Mouse (Mus musculus): ENCODE results near the gene Galnt14. TPM values are rescaled to one million over a fixed set of nuclear protein-coding genes. Genes with fewer than 3 reads are reported as not detected.

The Galnt14 gene
- polyA plus RNA-seq (2016; fragmentation: Nextera tagmentation; extraction: Ambion mirVana), result 2.5 and 2.6 TPM in 2 replicates

DNA sequence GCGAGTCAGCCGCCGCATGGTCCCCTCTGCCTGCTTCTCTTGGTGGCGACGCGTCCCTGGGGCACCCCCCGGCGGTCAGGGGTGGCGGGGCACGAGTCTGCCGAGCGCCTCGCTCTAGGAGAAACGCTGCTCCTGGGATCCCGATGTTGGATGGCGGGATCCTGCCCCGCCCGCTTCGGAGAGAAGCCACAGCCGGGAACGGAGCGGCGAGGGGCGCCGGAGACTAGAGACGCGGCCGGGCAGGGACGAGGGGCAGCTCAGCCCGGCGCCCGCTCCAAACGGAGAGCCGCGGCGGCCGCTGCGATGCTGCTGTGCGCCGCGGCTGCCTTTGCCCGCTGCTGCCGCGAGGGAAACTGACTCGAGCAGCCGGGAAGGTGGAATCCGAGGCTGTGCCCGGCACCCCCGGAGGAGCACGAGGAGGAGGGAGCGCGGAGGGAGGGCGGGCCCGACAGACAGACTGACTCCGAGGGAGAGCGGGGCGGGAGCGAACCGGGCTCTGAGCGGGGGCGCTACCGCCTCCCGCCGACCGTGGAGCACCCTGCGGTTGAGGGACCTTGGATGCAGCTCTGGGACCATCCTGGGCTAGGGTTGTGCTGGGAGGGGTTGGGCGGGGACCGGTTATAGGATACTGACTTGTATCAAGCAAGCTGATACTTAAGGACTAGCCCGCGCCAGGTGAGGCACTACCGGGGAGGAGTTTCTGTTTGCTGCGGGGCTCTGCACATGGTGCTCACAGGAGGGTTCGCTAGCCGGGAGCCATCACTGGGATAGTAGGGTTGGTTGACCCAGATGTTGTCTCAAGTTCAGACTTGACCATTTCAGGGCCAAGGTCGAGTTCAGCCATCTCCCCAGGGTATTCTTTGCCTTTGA lies at the start of gene Galnt14:
Gene Galnt14, minus strand, starts transcription at position 412 of the 870 bp plus-strand sequence.
- Histone ChIP-seq H3K27ac (peak within 1 kb of the TSS; percentile 83), H3K27me3 (ENCODE audit: poor library complexity, severe bottlenecking) (peaks cover 63% of the 10 kb centered on the region), H3K9me3 (peaks cover 7% of the 10 kb centered on the region; the same call in 1 of the 2 replicates), H3K4me1 (peaks cover 38% of the 10 kb centered on the region), H3K36me3 (replicated peaks) (no peaks in the 10 kb centered on the region), H3K4me3 (peak within 1 kb of the TSS; percentile 68)
- DNase-seq (ENCODE audit: extremely low spot score, low spot score), result peak; percentile 64
- under 1% methylated on average over 74 of the region's 75 CpGs for WGBS

DNA sequence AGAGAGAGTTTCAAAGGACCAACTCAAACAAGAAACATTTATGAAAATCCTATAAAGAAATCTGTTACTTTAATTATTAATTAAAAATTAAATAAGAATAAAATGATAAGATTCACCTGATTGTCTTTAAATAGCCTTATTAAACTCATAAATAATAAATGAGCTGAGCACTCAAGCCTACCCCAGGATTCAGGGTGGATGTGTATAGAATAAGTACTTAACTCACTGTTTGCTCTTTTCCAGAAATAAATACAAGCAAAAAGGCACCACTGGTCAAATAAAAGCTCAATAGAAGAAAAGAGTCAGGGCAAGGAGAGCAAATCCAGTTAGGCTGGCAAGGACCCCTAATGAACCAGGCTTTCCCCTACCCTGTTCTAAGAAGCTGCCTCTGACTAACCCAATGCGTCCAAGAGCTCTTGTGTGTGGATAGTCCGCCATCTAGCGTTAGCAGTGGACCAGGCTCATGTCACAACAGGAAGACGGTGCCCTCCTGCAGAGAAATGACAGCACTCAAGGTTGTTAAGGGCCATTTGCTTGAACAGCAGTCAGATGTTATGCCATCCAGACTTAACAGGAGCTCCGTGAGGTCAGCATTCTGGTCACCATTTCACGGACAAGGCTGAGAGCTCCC lies 33.5 kb upstream of the Galnt14 start:
- WGBS, result 11% methylated on average over 6 of the region's 6 CpGs
- H3K4me3 ChIP-seq, result no peak overlapping the region
- no peaks in the 10 kb centered on the region for H3K36me3 ChIP-seq (replicated peaks)
- H3K27me3 ChIP-seq (ENCODE audit: poor library complexity, severe bottlenecking), result no peaks in the 10 kb centered on the region
- DNase-seq (ENCODE audit: extremely low spot score, low spot score), result peak; percentile 60
- no peaks in the 10 kb centered on the region for H3K4me1 ChIP-seq
- no peaks in the 10 kb centered on the region for H3K9me3 ChIP-seq
- no peak overlapping the region for H3K27ac ChIP-seq

DNA sequence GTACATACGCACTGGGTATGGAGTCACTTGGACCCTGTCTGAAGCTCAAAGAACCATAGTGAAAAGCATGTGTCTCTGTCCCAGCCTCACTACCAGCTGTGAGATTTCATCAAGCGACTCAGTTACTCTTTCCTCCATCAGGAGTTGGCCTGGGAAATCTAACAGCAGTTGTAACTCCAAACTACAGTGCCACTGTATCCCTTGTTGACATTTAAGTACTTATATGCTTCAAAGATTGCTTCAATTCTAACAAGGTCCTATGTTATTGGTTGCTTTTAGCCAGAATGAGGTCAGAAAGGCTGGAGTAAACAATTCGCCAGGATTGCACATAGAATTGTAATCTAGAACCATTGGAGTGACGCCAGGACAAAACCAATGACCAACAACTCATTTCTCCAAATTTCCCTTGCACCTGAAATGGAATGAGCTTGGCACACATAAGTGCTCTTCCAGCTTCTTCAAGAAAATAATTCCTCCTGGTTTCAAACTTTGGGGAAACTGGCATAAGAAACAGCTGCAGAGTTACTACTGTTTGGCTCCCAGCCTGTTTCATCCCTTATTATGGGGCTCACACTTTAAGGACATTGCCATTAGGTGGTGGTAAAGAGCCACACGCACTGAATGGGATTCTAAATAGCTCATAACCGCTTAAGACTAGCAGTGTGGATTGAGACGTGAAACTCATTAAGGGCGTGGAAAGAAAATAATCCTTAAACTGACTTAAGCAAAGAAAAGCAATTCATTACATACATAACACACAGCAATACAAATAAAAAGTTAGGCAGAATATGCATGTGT lies 13.8 kb upstream of the Galnt14 start:
- 70% methylated on average over 8 of the region's 8 CpGs for WGBS
- Histone ChIP-seq H3K36me3 (replicated peaks) (no peaks in the 10 kb centered on the region), H3K9me3 (no peaks in the 10 kb centered on the region), H3K4me3 (no peak overlapping the region), H3K27ac (no peak overlapping the region), H3K4me1 (0 out of 2 replicates have a peak, but pooled peaks cover 5% of the 10 kb centered on the region), H3K27me3 (ENCODE audit: poor library complexity, severe bottlenecking) (no peaks in the 10 kb centered on the region)
- no peak for DNase-seq (ENCODE audit: extremely low spot score, low spot score)

DNA sequence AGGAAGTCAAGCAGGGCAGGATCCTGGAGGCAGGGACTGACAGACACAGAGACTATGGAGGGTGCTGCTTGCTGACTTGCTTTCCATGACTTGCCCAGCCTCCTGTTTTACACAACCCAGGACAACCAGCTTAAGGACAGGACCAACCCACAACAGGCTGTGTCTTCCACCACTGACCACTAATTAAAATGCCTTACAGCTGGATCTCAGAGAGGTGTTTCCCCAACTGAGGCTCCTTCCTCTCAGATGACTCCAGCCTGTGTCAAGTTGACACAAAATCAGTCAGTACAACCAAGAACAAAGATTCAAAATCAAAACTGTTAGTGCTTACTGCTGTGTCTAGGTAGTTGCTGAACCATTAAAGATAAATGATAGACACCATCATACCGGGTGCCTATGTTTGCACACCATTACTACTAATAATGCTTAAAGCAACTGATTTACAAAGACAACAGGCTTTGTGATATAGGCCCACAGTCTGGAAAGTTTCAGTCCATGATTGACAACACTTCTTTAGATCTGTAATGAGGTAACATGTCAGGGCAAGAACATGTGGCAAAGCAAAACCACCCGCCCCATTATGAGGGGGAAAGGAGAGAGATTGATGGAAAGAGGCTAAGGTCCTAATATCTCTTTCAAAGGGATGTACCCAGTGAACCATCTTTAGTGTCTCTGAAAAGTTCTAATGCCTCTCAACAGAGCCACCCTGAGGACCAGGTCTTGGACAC lies 8.9 kb upstream of the Galnt14 start:
- Histone ChIP-seq H3K4me3 (no peak overlapping the region), H3K27me3 (ENCODE audit: poor library complexity, severe bottlenecking) (no peaks in the 10 kb centered on the region), H3K36me3 (replicated peaks) (no peaks in the 10 kb centered on the region), H3K9me3 (no peaks in the 10 kb centered on the region), H3K27ac (no peak overlapping the region), H3K4me1 (peaks cover 18% of the 10 kb centered on the region)
- DNase-seq (ENCODE audit: extremely low spot score, low spot score), result no peak
- WGBS, result 98% methylated on average over 2 of the region's 2 CpGs

DNA sequence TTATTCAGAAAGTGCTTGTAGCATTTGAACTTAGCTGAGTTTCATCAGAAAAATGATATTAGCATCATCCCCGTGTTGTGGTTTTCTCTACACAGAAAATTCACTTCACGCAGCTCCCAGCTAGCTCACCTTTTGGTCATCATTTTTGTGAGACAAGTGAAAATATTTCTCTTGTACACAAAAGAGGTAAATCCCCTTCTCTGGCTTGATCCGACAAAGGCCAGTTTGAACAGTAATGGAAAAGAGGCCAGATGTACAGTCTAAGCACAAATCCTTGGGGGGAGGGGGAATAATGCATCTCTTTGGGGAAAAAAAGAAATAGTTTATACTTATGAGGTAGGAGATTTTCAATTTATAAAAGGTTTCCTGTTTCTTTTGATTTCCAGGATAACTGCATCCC lies 6.4 kb upstream of the Galnt14 start:
- Histone ChIP-seq H3K27me3 (ENCODE audit: poor library complexity, severe bottlenecking) (peaks cover 24% of the 10 kb centered on the region), H3K9me3 (no peaks in the 10 kb centered on the region), H3K36me3 (replicated peaks) (no peaks in the 10 kb centered on the region), H3K27ac (no peak overlapping the region), H3K4me3 (no peak overlapping the region), H3K4me1 (peaks cover 31% of the 10 kb centered on the region)
- DNase-seq (ENCODE audit: extremely low spot score, low spot score), result no peak
- 74% methylated on average over 3 of the region's 3 CpGs for WGBS

DNA sequence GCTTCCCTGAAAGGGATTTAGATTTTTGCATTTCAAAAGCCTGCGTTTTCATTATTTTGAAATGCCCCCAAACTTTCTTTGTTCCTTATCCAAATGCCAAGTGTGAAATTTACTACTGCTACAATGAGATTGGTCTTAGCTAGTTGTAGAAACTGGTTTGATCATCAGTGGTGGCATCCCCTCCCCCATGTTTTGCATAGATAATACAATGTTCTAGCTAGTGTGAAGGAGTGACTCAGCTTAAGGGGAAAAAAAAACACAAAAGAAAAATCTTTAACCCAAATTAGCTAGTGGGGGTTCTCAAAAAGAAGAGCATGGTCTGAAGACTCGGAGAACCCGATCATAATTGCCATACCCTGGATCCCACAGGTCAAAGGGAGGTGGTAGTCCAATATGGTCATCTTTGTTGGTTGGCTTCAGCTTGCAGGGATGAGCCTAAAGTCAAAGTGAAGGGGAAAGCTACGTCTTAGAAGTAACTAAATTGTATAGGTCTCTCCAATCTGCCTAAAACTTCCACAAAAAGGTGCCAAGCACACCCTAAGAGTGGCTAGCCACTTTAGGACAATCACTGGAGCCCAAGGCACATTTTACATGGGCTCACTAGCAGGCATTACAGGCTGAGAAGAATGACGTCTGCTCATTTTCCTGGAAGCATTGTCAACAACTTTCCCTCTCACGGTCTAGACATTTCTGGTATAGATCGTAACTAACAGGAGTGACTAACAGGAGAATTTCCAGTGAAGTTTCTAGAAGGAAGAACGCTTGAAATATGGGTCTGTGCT lies 4.4 kb upstream of the Galnt14 start:
- 88% methylated on average over 8 of the region's 8 CpGs for WGBS
- DNase-seq (ENCODE audit: extremely low spot score, low spot score), result no peak
- H3K36me3 ChIP-seq (replicated peaks), result no peaks in the 10 kb centered on the region
- H3K4me1 ChIP-seq, result peaks cover 42% of the 10 kb centered on the region
- H3K27me3 ChIP-seq (ENCODE audit: poor library complexity, severe bottlenecking), result peaks cover 44% of the 10 kb centered on the region
- no peak overlapping the region for H3K4me3 ChIP-seq
- H3K27ac ChIP-seq, result no peak overlapping the region
- no peaks in the 10 kb centered on the region for H3K9me3 ChIP-seq

DNA sequence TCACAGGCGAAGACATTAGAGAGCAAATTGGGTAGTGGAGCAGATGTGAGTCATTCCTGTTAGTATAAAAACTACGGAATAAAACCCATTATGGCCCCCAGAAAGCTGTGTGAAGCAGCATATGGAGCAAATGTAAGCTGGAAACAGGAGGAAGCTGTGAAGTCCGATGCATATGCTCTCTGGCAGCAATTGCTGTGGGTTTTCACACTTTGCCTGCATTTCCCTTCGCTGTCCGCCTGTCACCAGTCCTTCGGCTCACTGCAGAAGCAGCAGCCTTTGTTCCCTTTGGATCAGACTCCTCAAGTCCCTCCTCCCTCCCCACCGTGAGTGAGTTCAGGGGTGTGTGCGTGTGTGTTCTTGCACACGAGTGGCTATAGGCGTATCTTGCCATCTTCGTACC lies 3.1 kb upstream of the Galnt14 start:
- no peak for DNase-seq (ENCODE audit: extremely low spot score, low spot score)
- H3K4me1 ChIP-seq, result peaks cover 50% of the 10 kb centered on the region
- peak overlapping the region; percentile 59; the same call in 1 of the 2 replicates for H3K27ac ChIP-seq

DNA sequence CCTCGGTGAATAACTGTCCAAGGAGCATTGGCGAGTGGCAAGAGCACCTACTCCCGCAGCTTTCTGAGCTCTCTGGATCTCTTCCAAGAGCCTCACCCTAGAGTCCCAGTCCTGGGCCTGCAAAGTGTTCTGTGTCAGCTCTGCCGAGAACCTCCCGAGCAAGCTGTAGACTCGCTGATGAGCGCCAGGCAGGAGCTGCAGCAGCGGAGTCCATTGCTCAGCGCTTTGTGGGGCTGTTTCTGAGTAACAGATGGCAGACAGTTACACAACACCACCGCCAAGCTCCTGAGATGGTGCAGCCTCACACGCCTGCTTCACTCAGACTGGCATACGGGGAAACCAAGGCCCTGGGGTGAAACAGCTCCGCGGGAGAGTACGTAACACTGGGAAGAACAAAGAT lies 1.7 kb upstream of the Galnt14 start:
- 78% methylated on average over 15 of the region's 15 CpGs for WGBS
- DNase-seq (ENCODE audit: extremely low spot score, low spot score), result no peak
- peaks cover 7% of the 10 kb centered on the region; the same call in 1 of the 2 replicates for H3K9me3 ChIP-seq
- peaks cover 63% of the 10 kb centered on the region for H3K27me3 ChIP-seq (ENCODE audit: poor library complexity, severe bottlenecking)
- peaks cover 42% of the 10 kb centered on the region for H3K4me1 ChIP-seq
- H3K36me3 ChIP-seq (replicated peaks), result no peaks in the 10 kb centered on the region
- no peak overlapping the region for H3K4me3 ChIP-seq
- H3K27ac ChIP-seq, result no peak overlapping the region

More for the DNA sequence above, 3.1 kb upstream of the Galnt14 start:
- no peaks in the 10 kb centered on the region for H3K36me3 ChIP-seq (replicated peaks)
- H3K27me3 ChIP-seq (ENCODE audit: poor library complexity, severe bottlenecking), result peaks cover 57% of the 10 kb centered on the region
- H3K4me3 ChIP-seq, result no peak overlapping the region
- H3K9me3 ChIP-seq, result peaks cover 2% of the 10 kb centered on the region; the same call in 1 of the 2 replicates
- WGBS, result 44% methylated on average over 11 of the region's 11 CpGs

DNA sequence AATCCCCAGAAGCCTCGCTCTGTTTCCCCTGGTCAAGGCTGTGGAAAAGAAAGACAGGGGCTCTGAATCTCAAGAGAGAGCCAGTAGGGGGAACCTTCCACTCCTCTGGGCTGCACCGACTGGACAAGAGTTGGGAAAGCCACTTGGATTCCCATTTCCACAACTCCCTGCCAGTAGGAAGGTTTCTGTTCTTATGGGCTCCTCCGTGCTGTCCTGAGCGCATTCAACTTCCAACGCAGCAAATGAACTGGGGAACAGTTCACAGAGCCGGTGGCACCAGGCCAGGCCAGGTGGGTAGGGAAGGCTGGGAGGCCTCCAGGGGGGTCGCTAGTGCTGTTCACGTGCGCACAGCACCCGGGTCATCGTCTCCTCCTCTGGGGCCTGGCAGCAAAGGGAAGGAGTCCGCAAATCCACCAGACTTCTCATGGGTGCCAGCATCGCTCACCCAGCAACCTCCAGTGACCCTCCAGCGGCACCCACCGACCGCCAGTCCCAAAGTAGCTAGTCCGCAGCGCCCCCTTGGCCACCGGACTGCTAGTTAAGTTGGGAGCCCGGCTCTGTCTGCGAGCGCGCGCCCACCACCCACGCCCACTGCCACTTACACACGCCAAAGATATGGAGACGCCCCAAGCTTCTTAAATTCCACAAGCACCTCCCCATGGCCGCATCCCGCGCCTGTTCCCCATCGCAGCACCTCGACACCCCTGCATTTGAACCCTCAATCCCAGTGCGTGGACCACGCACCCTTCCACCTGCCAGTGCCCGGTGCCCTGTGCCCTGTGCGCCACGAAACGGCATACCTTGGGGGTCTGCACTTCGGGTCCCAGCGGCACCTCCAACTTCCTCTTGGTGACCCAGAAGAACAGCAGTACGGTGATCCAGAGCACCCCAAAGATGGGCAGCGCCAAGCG lies 867 bp downstream of the Galnt14 start:
- H3K4me1 ChIP-seq, result peaks cover 34% of the 10 kb centered on the region
- peak; percentile 35 for DNase-seq (ENCODE audit: extremely low spot score, low spot score)
- peaks cover 7% of the 10 kb centered on the region; the same call in 1 of the 2 replicates for H3K9me3 ChIP-seq
- H3K4me3 ChIP-seq, result peak overlapping the region; percentile 68
- peaks cover 63% of the 10 kb centered on the region for H3K27me3 ChIP-seq (ENCODE audit: poor library complexity, severe bottlenecking)
- WGBS, result 2% methylated on average over 43 of the region's 43 CpGs
- peak overlapping the region; percentile 83 for H3K27ac ChIP-seq
- H3K36me3 ChIP-seq (replicated peaks), result no peaks in the 10 kb centered on the region

DNA sequence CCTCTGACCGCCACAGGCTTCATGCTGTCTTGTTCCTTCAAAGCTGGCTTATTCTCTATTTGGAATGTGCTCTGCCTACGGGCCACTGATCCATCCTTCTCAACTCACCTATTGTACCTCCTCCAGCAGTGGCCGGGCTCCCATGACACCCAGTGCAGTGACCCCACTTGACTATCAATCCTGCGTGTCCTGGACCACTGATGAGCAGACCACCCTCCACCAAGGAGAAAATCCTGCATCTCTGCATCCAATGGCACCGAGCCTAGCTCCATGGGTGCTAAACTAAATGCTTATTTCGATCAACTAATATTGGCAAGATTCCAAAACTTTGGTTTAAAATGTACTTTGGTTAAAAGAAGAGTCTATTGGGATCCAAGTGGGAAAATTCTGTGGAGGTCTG lies 1.8 kb downstream of the Galnt14 start:
- Histone ChIP-seq H3K9me3 (peaks cover 7% of the 10 kb centered on the region; the same call in 1 of the 2 replicates), H3K27ac (no peak overlapping the region), H3K36me3 (replicated peaks) (no peaks in the 10 kb centered on the region), H3K4me1 (peaks cover 25% of the 10 kb centered on the region), H3K4me3 (no peak overlapping the region), H3K27me3 (ENCODE audit: poor library complexity, severe bottlenecking) (peaks cover 57% of the 10 kb centered on the region)
- DNase-seq (ENCODE audit: extremely low spot score, low spot score), result no peak
- WGBS, result 93% methylated on average over 6 of the region's 6 CpGs

DNA sequence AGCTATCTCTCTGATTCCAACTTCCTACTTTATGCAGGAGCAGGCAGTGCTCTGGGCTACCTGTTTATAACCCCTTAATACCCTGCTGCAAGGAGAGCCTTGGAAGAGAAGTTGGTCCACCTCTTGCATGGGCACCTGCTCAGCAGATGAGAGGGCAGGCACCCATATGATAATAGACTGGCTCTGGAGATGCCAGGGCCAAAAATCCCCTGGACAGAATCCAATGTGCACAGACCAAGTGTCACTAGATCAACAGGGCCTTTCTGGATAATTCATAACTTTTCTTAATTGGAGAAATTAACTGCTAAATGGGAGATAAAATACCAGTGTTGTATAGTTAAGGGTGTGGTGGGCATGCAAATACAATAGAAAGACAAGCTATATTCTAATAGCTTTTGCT lies 6.7 kb downstream of the Galnt14 start:
- Histone ChIP-seq H3K36me3 (replicated peaks) (no peaks in the 10 kb centered on the region), H3K27ac (no peak overlapping the region), H3K4me3 (no peak overlapping the region), H3K9me3 (peaks cover 7% of the 10 kb centered on the region; the same call in 1 of the 2 replicates), H3K4me1 (peaks cover 33% of the 10 kb centered on the region), H3K27me3 (ENCODE audit: poor library complexity, severe bottlenecking) (peaks cover 9% of the 10 kb centered on the region)
- no peak for DNase-seq (ENCODE audit: extremely low spot score, low spot score)

Data from forebrain, embryonic 10.5 days (tissue).